Mouse (Mus musculus) cortical plate, adult 2 months (tissue): ENCODE results near the gene Sec24b.

ENCODE experiments used
- CTCF ChIP-seq: fragments of 200-500 bp; IDR thresholded peaks from 2 replicates; pipeline ENCODE4 v1.5.1; 2011; ENCODE audit warnings: mild to moderate bottlenecking, control low read depth, low read length; ENCODE audit not compliant: insufficient read depth; ENCODE audit errors: extremely low read depth
- POLR2A ChIP-seq: fragments of 200-500 bp; IDR thresholded peaks from 2 replicates; pipeline ENCODE4 v1.6.1; 2011; ENCODE audit warnings: mild to moderate bottlenecking, low read length, control low read depth; ENCODE audit not compliant: insufficient read depth; ENCODE audit errors: extremely low read depth

DNA sequence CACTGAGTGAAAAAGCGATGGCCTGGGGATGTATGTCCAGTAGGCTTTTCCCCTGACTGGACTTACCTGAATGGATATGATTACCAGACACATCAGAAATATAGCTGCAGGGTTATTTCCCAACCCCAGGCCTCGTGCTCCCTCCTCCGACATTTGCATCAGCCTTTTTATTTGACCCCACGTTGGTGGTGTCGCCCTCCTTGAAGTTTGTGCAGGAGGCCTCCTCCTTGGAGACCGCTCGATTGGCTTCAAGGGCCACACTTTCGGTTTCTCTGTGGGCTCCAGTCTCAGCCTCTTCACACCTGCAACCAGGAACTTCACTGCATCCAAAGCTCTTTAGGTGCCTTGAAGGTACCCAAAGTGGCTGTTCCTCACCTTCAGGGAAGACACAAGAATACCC is 35.8 kb downstream of the Sec24b start:
- TF ChIP-seq CTCF (no peak), POLR2A (no peak)
